Mouse (Mus musculus): Measurements from ENCODE around the gene Akr1d1.

The Akr1d1 gene

GRCm38 (mm10) chr6:37529940-37530339 lies at the start of gene Akr1d1:
Gene Akr1d1 (plus strand): TSS chr6:37530173.
- no peak for DNase-seq

GRCm38 (mm10) chr6:37481147-37481546 lies 48.8 kb upstream of the Akr1d1 start:
- no peak for DNase-seq

- DNase-seq, result no peak
These were observed 46.7 kb upstream of the Akr1d1 start for GRCm38 (mm10) chr6:37483262-37483661.

DNA sequence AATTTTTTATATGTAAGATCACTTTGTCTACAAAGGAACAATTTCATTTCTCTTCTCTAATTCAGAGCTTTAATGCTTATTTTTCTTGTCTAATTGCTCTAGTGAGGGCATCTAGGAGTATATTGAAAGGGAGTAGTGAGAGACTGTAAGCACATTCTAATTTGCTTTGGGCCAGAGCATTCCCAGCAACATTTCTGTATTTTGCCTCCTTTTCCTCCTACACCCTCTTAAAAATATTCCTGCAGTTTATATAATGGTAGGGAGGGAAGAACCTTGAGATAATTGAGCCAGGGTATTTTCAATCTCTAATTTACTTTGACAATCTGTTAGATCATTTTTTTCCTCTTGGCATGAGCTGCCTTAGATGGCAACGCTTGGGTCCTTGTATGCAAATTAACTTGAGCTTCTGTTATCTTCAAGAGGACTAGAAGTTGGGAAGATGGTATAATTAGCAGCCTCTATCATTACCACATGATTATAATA lies 45.3 kb upstream of the Akr1d1 start:
- no peak for DNase-seq

DNA sequence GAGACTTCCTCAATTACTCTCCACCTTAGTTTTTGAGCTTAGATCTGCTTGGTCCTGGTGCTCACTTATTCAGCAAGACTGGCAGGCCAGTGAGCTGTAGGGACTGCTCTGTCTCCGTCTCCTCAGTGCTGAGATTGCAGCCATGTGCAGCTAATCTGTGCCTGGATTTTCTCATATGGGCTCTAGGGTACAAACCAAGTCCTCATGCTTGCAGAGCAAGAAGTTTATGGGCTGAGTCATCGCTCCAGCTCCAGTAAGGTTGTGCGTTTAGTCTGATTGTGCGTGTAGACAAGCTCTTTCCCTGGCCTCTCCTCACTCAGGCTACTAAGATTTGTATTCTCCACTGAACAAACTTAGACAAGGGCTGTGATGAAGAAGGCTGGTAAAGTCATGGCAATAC lies 43.5 kb upstream of the Akr1d1 start:
- no peak for DNase-seq

GRCm38 (mm10) chr6:37492241-37492640 lies 37.7 kb upstream of the Akr1d1 start:
- DNase-seq, result no peak

DNA sequence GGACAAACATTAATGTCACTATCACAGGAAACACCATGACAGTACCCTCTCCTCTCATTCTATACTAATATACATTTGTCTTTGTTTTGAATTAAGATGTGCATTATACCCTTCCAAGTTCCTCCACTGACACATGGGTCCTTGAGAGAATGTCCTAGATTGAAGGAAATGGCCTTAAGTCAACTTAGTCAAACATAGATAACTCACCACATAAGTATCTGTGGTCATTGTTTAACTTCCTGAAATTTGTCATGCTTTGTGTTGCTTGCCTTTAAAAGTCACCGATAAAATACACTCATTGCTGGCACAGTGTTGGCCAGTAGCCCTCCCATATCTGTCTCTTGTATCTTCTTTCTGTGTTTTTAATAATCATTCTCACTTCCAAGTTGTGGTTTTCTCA lies 35.0 kb upstream of the Akr1d1 start:
- no peak for DNase-seq

GRCm38 (mm10) chr6:37496866-37497265 lies 33.1 kb upstream of the Akr1d1 start:
- no peak for DNase-seq

DNA sequence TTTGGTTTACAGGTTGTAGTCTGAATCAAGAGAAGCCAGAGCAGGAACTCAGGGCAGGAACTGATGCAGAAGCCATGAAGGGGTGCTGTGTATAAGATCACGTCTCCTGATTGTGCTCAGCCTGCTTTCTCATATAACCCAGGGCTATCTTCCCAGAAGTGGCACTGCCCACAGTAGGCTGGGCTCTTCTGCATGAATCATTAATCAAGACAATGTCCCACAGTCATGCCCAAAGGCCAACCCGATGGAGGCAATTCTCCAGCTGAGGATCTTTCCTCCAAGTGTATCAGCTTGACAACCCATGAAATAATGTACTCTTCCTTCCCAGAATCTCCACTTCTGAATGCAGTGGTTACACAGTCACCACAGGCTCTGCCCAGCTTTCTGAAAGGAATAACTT lies 24.4 kb upstream of the Akr1d1 start:
- DNase-seq, result no peak

- DNase-seq, result no peak
These were observed 23.0 kb upstream of the Akr1d1 start for GRCm38 (mm10) chr6:37506909-37507515.

- no peak for DNase-seq
These were observed 19.2 kb upstream of the Akr1d1 start for GRCm38 (mm10) chr6:37510786-37511185.

DNA sequence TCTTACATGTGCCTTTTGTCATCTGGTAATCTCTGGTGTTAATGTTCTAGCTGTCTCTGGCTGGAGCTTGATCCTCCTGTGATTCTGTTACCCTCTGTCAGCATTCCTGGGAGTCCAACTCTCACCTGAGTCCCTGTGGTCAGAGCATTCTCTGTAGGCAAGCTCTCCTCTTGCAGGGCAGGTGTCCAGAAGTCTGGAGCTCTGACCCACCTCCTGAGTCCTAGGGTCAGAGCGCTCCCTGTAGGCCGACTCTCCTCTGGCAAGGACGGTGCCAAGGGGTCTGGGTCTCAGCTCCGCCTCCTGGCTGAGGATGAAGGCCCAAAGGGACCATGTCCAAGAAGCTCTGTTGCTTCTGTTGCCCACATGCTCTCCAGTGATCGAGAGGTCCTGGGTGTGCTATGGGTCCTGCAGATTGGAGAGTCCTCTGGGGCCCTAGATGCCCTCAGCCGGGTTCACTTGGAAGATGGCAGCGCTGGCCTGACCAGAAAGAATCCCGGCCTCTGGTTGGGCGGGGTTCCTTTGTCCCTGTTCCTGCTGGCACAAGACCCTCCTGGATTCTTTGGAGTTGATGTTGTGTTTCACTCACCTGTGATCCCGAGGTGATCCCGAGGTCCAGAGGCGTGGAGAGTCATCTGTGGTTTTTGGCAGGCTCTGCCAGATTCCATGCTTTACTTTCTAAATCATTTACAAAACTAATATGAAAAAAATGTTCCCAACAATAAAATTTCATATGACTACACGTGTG lies 9.2 kb upstream of the Akr1d1 start:
- DNase-seq, result no peak

- DNase-seq, result no peak
These were observed 2.1 kb downstream of the Akr1d1 start for GRCm38 (mm10) chr6:37532036-37532435.

DNA sequence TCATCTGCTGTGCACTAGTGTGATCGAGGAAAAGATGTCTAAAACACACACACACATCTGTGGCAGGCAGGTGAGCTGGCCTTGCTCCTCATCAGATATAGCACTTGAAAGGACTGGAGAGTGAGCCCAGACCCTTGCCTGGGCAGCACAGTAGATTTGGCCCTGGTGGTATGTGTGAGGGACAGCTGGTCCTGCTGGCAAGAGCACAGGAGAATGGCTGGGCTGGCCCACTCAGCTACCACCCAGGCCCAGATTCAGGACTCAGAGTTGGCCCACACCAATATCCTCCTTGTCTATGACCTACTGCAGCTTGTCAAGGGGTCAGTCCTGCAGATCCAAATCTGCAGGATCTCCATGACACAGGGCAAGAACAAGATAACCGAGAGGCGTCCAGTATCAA lies 6.9 kb downstream of the Akr1d1 start:
- no peak for DNase-seq

- DNase-seq, result no peak
These were observed 7.8 kb downstream of the Akr1d1 start for GRCm38 (mm10) chr6:37537801-37538200.

GRCm38 (mm10) chr6:37538792-37539191 lies 8.8 kb downstream of the Akr1d1 start:
- no peak for DNase-seq

DNA sequence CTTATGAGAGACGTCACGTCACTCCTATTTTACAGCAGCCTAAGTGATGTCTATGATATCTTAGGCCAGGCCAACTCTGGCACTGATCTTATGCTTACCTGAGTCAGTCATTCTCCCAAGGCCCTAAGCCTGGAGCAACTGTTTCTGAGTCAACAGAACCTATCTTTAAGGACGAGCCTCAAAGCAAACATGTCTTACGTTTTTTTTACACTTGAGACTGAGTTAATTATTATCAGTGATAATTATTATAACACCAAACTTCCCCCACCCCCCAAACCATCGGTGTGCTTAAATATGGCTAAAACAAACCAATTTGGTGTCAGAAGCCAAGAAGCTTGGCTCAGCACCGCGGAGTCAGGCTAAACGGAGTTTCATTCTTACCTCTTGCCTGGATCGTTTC lies 9.4 kb downstream of the Akr1d1 start:
- no peak for DNase-seq

DNA sequence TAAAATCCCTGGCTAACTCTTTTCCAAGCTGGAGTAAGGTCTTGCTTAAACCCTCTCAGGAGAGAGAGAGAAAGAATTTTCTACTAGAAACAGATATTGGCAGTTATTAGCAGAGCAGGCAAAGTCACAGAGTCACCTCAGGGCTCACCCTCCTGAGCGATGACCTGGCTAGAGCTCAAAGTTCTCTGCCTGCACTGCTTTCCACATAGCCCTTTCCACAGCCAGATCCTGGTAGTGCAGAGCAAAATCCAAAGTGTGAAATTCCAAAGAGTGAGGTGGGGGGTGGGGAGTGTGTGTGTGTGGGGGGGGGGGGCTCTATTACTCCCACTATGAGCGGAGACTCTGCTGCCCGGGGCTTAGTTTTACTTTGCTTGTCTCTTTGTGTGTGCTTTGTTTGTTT lies 10.1 kb downstream of the Akr1d1 start:
- no peak for DNase-seq

DNA sequence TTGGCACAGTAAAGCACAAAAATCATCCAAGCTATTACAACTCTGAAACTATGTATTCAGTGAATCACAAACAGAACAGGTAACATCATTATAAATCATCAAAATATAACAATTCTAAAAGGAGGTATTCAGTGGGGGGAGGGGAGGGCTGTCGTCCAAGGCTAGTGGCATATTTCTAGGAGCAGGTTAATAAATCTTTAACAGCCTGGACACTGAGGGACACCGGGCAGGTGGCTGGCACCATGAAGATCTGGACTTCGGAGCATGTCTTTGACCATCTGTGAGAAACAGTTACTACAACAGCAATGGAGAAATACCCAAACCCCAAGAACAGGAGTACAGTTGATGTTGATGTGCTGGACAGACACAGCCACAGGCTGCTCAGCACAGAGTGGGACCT lies 11.2 kb downstream of the Akr1d1 start:
- no peak for DNase-seq

DNA sequence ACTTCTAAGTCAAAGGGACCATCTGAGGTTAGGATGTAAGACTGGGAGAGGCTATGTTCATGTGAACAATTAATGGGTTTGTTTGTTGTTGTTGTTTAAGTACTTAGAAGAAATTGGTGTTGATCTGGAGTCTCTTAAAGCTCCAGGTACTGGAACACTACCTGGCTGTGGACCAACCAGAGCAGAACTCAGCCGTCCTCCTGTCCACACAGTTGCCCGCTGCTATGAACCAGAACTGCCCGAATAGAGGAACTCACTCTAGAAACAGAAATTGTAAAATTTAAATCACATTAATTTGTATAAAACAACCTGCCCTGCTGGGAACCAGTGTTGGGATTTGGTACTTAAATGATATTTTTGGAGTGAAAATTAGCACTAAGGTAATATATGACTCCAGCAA lies 12.2 kb downstream of the Akr1d1 start:
- DNase-seq, result no peak

DNA sequence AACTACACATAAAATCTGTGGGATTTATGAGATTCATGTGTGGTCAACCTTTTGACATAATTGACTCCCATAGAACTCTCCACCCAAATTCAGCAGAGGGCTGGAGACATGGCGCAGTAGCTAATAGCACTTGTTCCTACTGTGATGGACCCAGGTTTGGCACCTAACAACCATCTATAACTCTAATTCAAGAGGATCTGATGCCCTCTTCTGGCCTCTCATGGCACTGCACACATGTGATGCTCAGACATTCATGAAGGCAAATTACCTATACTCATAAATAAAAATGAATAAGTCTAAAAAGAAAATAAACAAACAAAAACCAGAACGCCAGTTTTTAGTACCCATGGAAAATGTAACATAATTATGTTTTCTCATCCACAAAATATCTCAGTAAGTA lies 22.8 kb downstream of the Akr1d1 start:
- no peak for DNase-seq

DNA sequence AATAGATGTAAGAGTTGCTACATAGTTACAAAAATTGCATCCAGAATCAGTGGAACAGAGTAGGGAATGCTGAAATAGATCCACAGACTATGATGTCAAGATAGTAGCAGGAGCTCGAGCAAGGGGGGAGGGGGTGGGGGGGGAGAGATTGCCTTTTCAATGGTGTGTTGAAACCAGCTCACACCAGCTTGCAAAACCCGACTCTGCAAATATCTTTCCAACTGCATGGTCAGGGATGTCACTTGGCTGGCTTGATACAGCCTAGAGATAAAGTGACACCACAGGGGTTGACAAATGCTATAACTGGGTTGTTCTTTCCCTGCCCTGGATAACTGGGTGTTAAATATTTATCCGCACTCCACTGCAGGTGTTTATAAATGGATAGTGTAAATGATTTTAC lies 24.0 kb downstream of the Akr1d1 start:
- DNase-seq, result no peak

DNA sequence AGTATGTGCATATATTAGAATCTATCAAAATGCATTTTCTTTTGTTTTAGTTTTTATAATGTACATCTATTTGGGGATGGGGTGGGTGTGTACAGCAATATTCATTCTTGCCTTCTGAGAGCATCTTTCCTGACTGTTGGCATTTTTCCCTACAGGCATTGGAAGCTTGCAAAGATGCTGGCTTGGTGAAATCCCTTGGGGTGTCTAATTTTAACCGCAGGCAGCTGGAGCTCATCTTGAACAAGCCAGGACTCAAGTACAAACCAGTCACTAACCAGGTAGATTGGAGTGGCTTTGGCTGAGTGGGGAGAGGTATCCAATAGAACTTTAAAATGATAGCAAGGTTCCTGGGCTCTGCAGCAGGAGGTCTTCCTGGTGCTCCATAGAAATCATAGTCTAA lies 24.4 kb downstream of the Akr1d1 start:
- DNase-seq, result no peak

GRCm38 (mm10) chr6:37563861-37564260 lies 33.9 kb downstream of the Akr1d1 start:
- no peak for DNase-seq

- DNase-seq, result no peak
These were observed 37.4 kb downstream of the Akr1d1 start for GRCm38 (mm10) chr6:37567363-37567762.

Measured in cerebellum, adult 11 months (tissue).